Mouse (Mus musculus) hindbrain, embryonic 10.5 days (tissue): ENCODE results near the gene Kansl1. TPM values are rescaled to one million over a fixed set of nuclear protein-coding genes. Genes with fewer than 3 reads are reported as not detected.

ENCODE experiments used
- DNase-seq: peaks from one replicate; pipeline ENCODE4 v3.0.0-alpha.2; 2017; ENCODE audit warnings: low spot score
- H3K27ac ChIP-seq: fragments of 300-500 bp; sonication (generic); 2 replicates; pipeline ENCODE4 v1.5.1; 2016; ENCODE audit warnings: mild to moderate bottlenecking, moderate library complexity
- H3K27me3 ChIP-seq: fragments of 300-500 bp; sonication (generic); 2 replicates; pipeline ENCODE4 v1.6.1; 2016; ENCODE audit warnings: mild to moderate bottlenecking; ENCODE audit not compliant: poor library complexity, insufficient read depth, severe bottlenecking
- H3K36me3 ChIP-seq: fragments of 300-500 bp; sonication (generic); 2 replicates; pipeline ENCODE4 v1.6.1; 2016; ENCODE audit warnings: mild to moderate bottlenecking, moderate library complexity
- H3K4me1 ChIP-seq: fragments of 300-500 bp; sonication (generic); replicated peaks from 2 replicates; pipeline ENCODE4 v1.6.1; 2016; ENCODE audit warnings: mild to moderate bottlenecking
- H3K4me3 ChIP-seq: fragments of 300-500 bp; sonication (generic); 2 replicates; pipeline ENCODE4 v1.5.1; 2016; ENCODE audit warnings: mild to moderate bottlenecking, moderate library complexity
- H3K9me3 ChIP-seq: fragments of 300-500 bp; sonication (generic); 2 replicates; pipeline ENCODE4 v1.6.1; 2016; ENCODE audit warnings: mild to moderate bottlenecking, moderate library complexity
- WGBS: fragments of 180-500 bp; shearing (Covaris S2); methylation state at CpG from one replicate; pipeline ENCODE4 v1.1.7; 2016; 5-methylcytosine and 5-hydroxymethylcytosine counted together
- polyA plus RNA-seq: library from polyadenylated mRNA; unstranded; fragments of >200 nt; fragmentation: Nextera tagmentation; extraction: Ambion mirVana; gene quantifications from 2 replicates; pipeline ENCODE4 v1.2.1, GENCODE M21; 2016

Kansl1 gene
- polyA plus RNA-seq, 1 experiment from 2014 or later = 28.9 TPM

DNA sequence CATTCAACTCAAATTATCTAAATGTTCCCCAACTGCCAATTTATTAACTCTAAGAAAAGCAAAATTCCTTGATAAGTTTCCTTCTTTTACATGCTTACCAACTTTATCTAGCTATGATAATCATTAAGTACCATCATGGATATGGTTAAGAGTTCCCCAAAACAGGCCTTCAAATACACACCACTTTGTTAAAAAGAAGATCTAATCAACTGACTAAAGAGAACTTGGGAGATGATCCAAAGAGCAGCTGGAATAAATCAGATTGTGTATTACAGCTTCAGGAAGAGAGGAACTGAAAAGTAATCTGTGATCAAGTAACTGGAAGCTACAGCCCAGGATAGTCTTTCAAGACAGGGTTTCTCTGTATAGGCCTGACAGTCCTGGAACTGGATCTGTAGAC lies 36.4 kb downstream of the Kansl1 start:
- no peaks in the 10 kb centered on the region for H3K9me3 ChIP-seq
- no peak overlapping the region for H3K4me3 ChIP-seq
- H3K4me1 ChIP-seq = no peaks in the 10 kb centered on the region
- DNase-seq = no peak
- H3K27ac ChIP-seq = no peak overlapping the region
- H3K27me3 ChIP-seq = no peaks in the 10 kb centered on the region
- peaks cover 24% of the 10 kb centered on the region for H3K36me3 ChIP-seq

DNA sequence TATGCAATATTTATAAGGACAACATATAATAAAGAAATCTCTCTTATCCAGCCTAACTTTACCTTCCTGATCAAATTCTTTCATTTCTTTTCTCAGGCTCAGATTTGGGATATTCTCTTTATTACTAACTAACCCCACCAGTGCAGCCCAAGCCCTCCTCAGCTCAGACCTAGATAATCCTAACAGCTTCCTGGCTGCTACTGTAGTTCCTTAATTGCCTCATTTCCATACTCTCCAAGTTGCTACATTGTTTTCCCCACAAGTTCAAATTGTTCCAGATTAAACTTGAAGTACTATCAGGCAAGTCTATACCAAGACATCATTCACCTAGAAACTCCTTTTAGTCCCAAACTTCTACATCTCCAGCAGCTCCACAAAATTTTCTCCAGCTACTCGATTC lies 36.9 kb downstream of the Kansl1 start:
- WGBS = 94% methylated on average over 1 of the region's 1 CpGs
- Histone ChIP-seq H3K4me1 (no peaks in the 10 kb centered on the region), H3K9me3 (no peaks in the 10 kb centered on the region), H3K27me3 (no peaks in the 10 kb centered on the region), H3K36me3 (peaks cover 24% of the 10 kb centered on the region), H3K4me3 (no peak overlapping the region), H3K27ac (no peak overlapping the region)
- DNase-seq = no peak

DNA sequence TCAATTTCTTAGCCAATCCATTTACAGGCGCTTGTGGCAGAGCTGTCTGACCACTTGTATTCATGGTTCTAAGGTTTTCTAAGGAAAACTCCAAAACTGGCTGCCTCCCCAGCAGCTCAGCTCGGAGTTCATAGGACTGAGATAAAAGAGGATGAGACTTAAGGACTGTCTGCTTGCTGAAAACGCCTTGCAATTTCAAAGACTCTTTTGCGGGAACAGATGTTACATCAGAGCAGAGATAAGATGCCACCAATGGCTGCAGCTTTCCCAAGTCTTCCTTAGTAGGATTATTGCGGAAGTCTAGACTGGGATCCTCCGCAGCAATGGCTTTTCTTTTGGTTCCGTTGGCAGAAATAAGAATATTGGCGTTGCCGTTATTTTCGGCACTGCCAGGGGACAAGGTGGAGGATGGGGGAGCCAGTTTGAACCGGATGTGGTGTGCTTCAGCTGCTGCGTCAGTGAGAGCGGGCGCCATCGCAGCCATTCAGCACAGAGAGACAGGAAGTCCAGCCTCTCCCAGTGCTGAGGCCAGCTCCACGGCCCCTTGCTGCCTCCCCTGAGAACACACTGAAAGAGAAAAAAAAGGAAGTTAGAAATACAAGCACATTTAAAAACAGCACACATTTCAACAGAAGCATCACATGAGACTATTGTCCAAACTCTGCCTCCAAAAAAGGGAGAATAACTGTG lies 43.8 kb downstream of the Kansl1 start:
- WGBS = 89% methylated on average over 16 of the region's 16 CpGs
- H3K27me3 ChIP-seq = no peaks in the 10 kb centered on the region
- H3K9me3 ChIP-seq = no peaks in the 10 kb centered on the region
- DNase-seq = no peak
- H3K4me3 ChIP-seq = no peak overlapping the region
- peaks cover 66% of the 10 kb centered on the region for H3K36me3 ChIP-seq
- H3K27ac ChIP-seq = no peak overlapping the region
- no peaks in the 10 kb centered on the region for H3K4me1 ChIP-seq

DNA sequence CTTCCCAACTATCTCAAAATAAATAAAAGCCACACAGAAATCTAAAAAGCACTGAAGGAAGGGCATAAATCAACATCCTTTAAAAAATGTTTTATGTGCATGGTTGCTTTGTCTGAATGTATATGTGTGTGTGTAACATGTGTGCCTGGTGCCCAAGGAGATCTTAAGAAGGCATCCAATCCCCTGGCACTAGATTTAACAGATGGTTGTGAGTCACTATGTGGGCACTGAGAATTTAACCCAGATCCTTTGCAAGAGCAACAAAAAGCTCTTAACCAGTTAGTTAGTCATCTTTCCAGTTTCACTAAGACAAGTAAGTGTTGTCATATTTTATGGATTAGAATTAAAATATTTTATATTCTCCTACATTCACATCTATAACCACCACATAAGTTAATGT lies 56.4 kb downstream of the Kansl1 start:
- H3K4me1 ChIP-seq = no peaks in the 10 kb centered on the region
- H3K9me3 ChIP-seq = no peaks in the 10 kb centered on the region
- no peak overlapping the region for H3K4me3 ChIP-seq
- H3K27me3 ChIP-seq = no peaks in the 10 kb centered on the region
- no peak for DNase-seq
- H3K36me3 ChIP-seq = peaks cover 52% of the 10 kb centered on the region
- H3K27ac ChIP-seq = no peak overlapping the region

DNA sequence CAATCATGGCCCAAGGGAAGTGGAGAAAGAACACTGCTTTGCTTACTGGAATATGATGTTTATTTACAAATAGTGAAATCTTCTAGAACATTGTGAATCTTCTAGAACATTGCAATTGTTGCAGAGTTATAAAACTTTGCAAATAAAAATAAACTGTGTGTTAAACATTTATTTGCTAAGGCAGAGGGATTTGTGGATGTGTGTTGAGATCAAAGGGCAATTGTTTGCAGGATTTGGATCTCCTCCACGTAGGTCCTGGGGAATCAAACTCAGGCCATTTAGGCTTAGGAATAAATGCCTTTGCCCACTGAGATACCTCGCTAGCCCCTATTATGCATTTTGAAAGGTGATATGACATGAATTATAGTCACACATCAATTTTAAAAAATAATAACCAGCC lies 61.3 kb downstream of the Kansl1 start:
- Histone ChIP-seq H3K9me3 (no peaks in the 10 kb centered on the region), H3K27ac (no peak overlapping the region), H3K36me3 (peaks cover 55% of the 10 kb centered on the region), H3K4me1 (no peaks in the 10 kb centered on the region), H3K4me3 (no peak overlapping the region), H3K27me3 (no peaks in the 10 kb centered on the region)
- no peak for DNase-seq
- WGBS = 86% methylated on average over 2 of the region's 2 CpGs

DNA sequence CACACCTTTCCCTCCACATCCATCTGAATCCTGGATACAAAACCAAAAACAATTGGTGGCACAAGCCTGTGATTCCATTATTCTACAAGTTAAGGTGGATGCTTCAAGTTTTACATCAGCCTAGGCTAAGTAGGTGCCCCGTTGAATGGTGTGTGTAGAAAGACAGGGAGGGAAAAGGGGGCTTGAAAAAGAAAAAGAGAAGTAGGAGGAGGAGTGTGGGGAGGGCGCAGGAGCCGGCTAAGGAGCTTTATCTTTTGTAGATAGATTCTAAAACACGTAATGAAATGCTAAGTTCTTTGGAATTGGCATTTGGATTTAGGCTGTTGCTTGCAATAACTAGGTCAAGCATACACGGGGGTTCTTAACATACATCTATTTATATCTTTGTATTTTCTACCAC lies 67.7 kb downstream of the Kansl1 start:
- no peak overlapping the region for H3K27ac ChIP-seq
- peaks cover 47% of the 10 kb centered on the region for H3K36me3 ChIP-seq
- no peaks in the 10 kb centered on the region for H3K27me3 ChIP-seq
- DNase-seq = no peak
- no peak overlapping the region for H3K4me3 ChIP-seq
- no peaks in the 10 kb centered on the region for H3K4me1 ChIP-seq
- no peaks in the 10 kb centered on the region for H3K9me3 ChIP-seq
- WGBS = 91% methylated on average over 5 of the region's 5 CpGs

DNA sequence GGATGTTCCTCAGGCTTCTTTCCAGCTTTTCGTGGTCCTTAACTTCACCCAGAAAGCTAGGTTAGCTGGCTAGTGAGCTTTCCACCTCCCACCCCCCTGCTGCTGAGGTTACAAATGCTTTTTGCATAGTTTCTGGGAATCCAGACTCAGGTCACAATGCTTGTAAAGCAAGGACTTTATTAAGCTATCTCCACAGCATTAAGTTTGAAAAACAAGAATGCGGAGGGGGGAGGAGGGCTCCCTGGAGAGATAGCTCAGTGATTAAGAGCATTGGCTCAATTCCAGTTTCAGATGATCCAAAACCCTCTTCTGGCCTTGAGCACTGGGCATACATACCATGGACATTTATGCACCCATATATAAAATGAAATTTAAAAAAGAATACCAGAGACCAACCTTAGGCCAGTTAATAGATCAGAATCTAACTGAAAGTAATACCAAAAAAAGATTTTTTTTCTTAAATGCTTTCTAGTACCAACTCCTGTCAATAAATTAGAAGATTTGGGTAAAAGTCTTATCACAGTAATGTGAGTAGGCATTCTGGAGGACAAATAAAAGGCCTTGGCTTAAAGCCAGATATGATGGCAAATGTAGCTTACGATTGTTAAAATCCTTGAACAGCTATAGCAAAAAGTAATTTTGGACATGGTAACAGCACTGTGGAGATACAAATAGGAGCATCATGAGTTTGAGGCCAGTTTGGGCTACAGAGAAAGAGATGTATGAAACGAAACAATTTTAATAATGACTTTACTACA lies 69.0 kb downstream of the Kansl1 start:
- no peaks in the 10 kb centered on the region for H3K27me3 ChIP-seq
- WGBS = 81% methylated on average over 4 of the region's 4 CpGs
- H3K4me3 ChIP-seq = no peak overlapping the region
- no peak for DNase-seq
- no peak overlapping the region for H3K27ac ChIP-seq
- H3K9me3 ChIP-seq = no peaks in the 10 kb centered on the region
- H3K36me3 ChIP-seq = peaks cover 48% of the 10 kb centered on the region
- no peaks in the 10 kb centered on the region for H3K4me1 ChIP-seq

DNA sequence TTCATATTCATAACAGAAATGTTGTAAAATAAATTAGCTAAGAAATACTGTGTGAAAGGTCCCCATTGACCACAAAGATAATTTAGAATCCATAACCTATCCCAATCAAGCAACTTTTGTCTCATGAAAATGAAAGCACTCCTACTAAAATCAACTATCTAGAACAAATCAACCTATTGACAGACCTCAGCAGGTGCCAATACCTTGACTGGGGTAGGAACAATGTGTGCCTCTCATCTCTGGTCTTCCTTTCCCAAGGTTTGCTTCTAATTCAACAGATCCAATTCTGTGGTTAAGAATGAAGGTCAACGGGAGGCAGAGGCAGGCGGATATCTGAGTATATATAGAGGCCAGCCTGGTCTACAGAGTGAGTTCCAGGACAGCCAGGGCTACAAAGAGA lies 73.0 kb downstream of the Kansl1 start:
- H3K27ac ChIP-seq = no peak overlapping the region
- H3K9me3 ChIP-seq = no peaks in the 10 kb centered on the region
- H3K36me3 ChIP-seq = peaks cover 45% of the 10 kb centered on the region
- whole genome bisulfite sequencing = 95% methylated on average over 2 of the region's 2 CpGs
- no peak for DNase-seq
- H3K4me3 ChIP-seq = no peak overlapping the region
- no peaks in the 10 kb centered on the region for H3K4me1 ChIP-seq
- no peaks in the 10 kb centered on the region for H3K27me3 ChIP-seq

DNA sequence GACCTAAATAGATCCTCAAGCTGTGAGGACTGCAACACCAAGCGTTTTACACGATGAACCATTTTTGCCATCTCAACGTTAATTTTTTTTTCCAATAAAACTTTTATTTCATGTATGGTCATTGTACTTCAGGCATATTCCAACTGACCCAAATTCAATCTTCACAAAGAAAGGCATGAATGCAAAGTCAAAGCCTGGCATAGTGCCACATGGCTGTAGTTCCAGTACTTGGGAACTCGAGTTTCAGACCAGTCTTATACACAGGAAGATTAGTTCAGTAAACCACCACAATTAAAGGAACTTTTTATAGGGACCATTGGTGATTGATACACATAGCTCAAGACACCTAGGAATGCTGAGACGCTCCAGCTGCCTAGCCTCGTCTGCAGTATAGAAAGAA lies 75.5 kb downstream of the Kansl1 start:
- peaks cover 33% of the 10 kb centered on the region for H3K36me3 ChIP-seq
- H3K27me3 ChIP-seq = no peaks in the 10 kb centered on the region
- no peak overlapping the region for H3K4me3 ChIP-seq
- 94% methylated on average over 6 of the region's 6 CpGs for WGBS
- no peak overlapping the region for H3K27ac ChIP-seq
- no peak for DNase-seq
- no peaks in the 10 kb centered on the region for H3K9me3 ChIP-seq
- H3K4me1 ChIP-seq = no peaks in the 10 kb centered on the region

DNA sequence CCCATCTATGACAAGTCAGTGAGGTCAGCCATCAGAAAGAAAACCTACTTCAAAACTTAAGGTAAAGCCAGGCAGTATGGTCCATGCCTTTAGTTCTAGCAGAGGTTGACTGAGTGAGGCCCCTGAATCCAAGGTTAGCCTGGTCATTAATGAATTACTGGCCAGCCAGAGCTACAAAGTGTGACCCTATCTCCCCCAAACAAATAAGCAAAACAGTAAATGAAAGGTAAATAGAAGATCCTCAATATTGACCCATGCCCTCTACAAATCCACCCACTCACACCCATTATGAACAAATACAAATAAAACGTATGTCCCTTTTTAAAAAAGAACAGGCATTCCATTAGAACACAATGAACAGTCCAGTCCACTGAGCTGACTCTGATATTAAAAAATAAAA lies 76.5 kb downstream of the Kansl1 start:
- WGBS = 90% methylated on average over 1 of the region's 1 CpGs
- Histone ChIP-seq H3K27me3 (no peaks in the 10 kb centered on the region), H3K9me3 (no peaks in the 10 kb centered on the region), H3K36me3 (peaks cover 32% of the 10 kb centered on the region), H3K4me3 (no peak overlapping the region), H3K27ac (no peak overlapping the region), H3K4me1 (no peaks in the 10 kb centered on the region)
- no peak for DNase-seq

DNA sequence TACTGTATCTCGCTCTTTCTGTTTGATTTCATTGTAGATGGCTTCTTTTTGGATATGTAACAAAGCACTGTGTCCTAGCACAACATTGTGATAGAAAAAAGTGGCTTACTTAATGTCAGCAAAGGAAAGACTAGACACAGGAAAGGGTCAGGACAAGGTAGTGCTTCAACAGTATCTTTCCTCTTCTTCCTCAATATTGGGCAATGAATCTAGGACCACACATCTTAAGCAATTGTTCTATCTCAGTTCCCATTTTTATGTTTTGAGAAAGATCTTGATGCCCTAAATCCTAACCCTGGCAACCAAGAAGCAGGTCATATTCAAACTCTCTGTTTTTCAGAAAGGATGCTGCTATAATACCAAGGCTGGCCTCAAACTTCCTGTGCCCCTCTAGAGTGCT lies 81.4 kb downstream of the Kansl1 start:
- no peaks in the 10 kb centered on the region for H3K4me1 ChIP-seq
- H3K27ac ChIP-seq = no peak overlapping the region
- peaks cover under 1% of the 10 kb centered on the region; the same call in 1 of the 2 replicates for H3K36me3 ChIP-seq
- DNase-seq = no peak
- no peaks in the 10 kb centered on the region for H3K9me3 ChIP-seq
- 93% methylated on average over 1 of the region's 1 CpGs for WGBS
- no peaks in the 10 kb centered on the region for H3K27me3 ChIP-seq
- H3K4me3 ChIP-seq = no peak overlapping the region

DNA sequence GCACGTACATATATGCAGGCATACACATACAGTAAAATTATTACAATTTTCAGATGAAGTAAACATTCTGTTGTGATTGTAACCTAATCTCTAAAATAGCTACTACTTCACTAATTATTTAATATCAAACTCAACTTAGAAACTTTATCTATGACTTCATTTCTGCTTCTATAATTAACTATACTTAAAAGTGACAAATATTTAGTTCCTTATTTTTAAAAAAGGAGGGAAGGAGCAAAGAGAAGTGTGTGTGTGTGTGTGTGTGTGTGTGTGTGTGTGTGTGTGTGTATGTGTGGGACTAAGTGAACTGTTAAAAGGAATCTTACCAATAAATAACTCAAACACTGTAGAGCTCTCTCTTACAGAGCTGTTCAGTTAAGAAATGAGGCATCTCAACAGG lies 82.1 kb downstream of the Kansl1 start:
- Histone ChIP-seq H3K4me1 (no peaks in the 10 kb centered on the region), H3K27ac (no peak overlapping the region), H3K4me3 (no peak overlapping the region), H3K9me3 (no peaks in the 10 kb centered on the region), H3K27me3 (no peaks in the 10 kb centered on the region), H3K36me3 (no peaks in the 10 kb centered on the region)
- 94% methylated on average over 1 of the region's 1 CpGs for WGBS
- DNase-seq = no peak

DNA sequence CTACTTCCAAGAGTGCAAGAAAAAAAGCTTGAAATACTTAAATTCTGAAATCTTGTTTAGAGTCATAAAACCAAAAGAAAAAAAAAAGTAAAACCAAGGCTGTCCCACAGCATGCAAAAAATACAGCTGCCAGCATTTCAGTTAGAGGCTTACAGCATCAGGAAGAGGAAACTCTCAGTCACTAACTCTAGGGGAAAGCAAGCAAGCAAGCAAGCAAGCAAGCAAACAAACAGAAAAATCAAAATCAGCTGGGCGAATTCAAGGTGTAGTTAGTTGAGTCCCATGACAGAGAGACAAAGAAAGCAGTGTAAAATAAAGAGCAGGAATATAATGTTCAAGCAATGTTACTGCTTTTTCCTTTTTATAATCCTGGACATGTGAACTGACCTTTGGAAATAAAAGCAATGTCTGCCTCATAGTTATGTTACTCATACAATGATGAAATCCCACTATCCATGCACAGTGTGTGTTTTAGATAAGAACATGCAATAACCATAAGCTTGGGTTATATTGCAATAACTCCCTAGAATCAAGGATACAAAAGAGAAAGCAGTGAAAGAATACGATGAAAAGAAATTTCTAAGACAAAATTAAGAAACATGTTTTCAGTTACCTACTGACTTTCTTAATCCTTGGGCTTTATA lies 85.4 kb downstream of the Kansl1 start:
- no peak overlapping the region for H3K27ac ChIP-seq
- DNase-seq = no peak
- H3K36me3 ChIP-seq = peaks cover 8% of the 10 kb centered on the region; the same call in 1 of the 2 replicates
- no peak overlapping the region for H3K4me3 ChIP-seq
- H3K9me3 ChIP-seq = no peaks in the 10 kb centered on the region
- 92% methylated on average over 2 of the region's 2 CpGs for WGBS
- H3K4me1 ChIP-seq = no peaks in the 10 kb centered on the region
- no peaks in the 10 kb centered on the region for H3K27me3 ChIP-seq
